Mouse (Mus musculus) urinary bladder, postnatal 36 days (tissue): ENCODE data around the gene Sorbs2.

Experiments used
- DNase-seq, 2 experiments: peaks; one replicate each; pipeline ENCODE4 v3.0.0; 2022; ENCODE audit warnings: low spot score in 2 of 2, mixed read lengths in 1 of 2

The Sorbs2 gene

GRCm38 (mm10) chr8:45507634-45508321 is at the start of gene Sorbs2:
TSS of gene Sorbs2 (plus strand) at chr8:45507788.
- no peak for DNase-seq

DNA sequence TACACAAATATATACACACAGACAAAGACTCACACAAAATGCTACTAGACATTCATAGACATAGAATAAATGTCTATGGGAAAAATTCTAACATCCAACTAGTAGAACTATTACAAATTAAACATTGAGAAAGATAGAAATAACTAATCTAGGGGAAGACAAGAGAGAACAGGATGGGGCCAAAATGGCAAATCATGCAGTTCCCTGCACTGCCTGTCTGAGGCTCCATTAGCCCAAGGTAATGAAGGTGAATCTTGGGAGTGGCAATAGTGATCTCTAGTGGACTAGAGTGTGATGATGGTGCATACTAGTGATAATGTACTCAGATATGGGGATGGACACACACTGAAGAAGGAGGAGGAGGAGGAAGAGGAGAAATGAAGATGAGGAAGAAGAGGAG is 49.7 kb upstream of the Sorbs2 start:
- DNase-seq, result no peak

- no peak for DNase-seq
These were observed 38.6 kb upstream of the Sorbs2 start for GRCm38 (mm10) chr8:45469006-45469405.

DNA sequence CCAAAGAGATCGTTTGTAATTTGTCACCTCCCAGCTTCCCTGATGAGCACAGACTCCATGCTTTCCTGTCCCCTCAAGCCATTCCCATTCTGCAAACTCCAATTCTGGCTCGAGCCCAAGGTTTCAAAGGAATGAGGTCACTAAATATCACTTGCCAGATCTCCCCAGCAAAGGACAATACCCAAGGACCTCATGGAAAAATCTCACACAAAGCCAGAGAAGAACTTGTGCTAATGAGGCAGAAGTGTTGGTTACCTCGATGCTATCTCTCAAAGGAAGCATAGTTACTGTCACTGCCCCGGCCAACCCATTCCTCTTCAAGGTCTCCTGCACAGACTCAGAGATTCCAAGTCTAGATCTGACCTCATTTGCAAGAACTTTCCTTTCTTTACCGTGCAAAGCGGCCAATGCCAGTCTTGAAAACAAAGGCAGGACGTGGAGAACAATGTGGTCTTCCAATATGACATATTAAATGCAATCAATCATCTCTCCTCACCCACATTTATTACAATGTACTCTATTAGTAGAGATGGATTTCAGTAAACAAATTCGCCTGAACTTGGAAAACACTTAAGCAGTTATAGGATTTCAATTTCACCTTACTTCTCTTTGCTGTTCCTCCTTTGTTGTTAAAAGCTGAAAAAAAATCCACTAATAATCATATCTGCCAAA is 37.9 kb upstream of the Sorbs2 start:
- DNase-seq, result no peak

DNA sequence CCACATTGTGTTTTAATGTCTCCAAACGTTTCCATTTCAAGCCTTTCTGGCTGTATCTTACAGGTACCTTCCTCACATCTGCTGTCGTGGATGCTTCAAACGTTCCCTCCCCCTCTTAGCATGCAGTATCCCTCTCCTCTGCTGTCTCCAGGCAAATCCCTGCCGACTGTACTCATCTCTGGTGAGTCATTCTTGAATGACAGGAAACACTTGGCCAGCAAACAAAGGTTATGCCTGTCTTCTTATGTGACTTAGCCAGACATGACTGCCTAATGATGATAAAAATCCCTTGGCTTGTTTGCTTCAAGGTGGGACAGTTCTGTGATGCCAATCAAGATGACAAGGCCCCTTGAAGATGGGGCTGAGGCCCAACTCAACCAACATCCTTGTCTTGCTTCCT is 26.7 kb upstream of the Sorbs2 start:
- no peak for DNase-seq

GRCm38 (mm10) chr8:45486281-45486680 is 21.3 kb upstream of the Sorbs2 start:
- DNase-seq, result no peak

DNA sequence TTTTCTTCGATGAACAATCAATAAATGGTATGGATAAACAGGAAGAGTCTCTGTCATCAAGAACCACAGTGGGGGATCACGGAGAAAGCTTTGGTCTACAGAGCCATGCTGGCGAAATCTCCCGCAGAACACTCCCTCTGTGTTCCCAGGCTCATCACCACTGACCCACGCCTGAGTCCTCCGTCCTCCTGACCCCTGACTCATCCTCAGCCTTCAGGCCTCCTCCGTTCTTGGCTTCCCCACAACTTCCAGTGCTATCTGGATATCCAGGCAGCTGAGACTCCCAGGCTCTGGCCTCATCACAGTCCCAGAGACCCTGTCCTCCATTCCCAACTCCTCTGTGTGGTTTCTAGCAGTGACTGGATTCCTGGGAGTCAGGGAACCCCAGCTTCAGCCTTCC is 3.6 kb upstream of the Sorbs2 start:
- DNase-seq, result no peak

DNA sequence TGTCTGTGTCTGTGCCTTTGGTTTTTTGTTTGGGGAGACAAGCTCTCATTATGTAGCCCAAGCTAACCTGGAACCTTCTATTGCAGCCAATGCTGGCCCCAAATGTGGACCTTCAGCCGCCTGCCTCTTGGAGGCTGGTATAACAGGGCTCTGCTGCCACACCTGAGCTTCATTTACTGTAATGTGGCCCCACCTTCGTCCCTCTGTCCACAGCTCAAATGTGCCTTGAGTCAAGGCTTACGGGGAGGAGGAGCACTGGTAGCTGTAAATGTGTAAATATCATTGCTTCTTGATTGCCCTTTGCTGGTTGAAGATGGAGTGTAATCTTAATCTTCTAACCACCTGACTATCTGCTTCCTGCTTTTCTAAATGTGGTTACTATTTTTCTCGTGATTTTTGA is 1.2 kb upstream of the Sorbs2 start:
- DNase-seq, result no peak

GRCm38 (mm10) chr8:45507277-45507633 is 333 bp upstream of the Sorbs2 start:
- DNase-seq, result no peak

DNA sequence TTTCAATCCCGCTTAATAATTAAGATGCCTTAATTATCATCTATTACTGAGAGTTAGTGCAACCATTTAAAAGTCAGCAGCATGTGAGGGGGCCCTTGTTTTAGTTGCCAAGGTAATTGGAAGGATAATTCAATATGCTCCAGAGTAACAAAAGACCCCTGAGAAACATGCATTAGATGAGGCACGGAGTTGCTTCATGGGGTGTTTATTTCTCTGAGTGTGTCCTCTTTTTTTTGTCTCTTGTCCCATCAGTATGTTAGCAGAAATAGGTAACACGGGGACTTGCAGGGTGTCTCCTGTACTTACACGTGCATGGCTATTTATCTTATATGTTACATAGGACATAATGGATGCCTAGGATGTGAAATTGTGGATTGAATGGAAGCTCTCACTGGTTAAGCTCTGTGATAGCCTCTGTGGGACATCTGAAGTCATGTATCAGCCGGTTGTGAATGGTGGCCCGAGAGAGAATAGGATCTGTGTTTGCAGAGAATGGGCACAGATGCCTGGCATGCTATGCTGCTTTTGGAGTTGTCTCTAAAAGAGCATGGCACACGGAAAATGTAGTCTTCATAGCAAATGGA is 1.0 kb downstream of the Sorbs2 start:
- no peak for DNase-seq

GRCm38 (mm10) chr8:45512369-45512768 is 4.8 kb downstream of the Sorbs2 start:
- DNase-seq, result no peak

- DNase-seq, result no peak
These were observed 14.0 kb downstream of the Sorbs2 start for GRCm38 (mm10) chr8:45521595-45521994.

DNA sequence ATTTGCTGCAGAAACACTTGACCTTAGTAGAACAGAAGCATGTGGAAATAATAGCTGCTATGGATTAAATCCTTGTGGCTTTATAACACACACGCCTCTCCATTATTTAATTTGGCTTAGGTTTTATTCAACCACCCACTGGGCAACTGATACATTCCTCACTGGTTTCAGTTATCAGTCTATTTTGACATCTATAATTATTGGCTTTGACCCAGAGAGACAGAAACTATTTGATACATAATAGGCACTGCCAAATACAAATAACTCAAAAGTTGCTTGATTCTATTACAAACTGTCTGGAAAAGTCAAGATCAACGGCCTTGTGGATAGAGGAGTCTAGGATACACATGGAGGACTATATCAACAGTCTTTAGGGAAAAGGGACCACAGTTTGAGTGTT is 20.1 kb downstream of the Sorbs2 start:
- no peak for DNase-seq

DNA sequence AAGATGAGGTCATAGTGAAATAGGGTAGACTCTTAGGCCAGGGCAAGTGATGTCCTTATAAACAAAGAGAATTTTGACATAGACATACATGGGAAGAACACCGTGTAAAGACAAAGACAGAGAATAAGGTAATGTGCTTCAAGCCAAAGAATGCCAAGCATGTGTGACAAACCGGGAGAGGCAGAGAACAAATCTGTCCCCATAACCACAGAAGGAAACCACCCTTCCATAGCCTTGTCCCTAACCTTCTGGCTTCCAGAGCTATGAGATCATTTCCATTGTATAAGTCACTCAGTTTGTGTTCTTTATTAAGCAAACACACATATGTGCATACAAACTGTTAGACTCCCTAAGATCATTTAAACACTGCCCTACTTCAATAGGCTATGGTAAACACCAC is 21.3 kb downstream of the Sorbs2 start:
- DNase-seq, result no peak

- peak; percentile 22 to 26 for DNase-seq
These were observed 29.0 kb downstream of the Sorbs2 start for GRCm38 (mm10) chr8:45536578-45536977.

GRCm38 (mm10) chr8:45540513-45540912 is 32.9 kb downstream of the Sorbs2 start:
- no peak for DNase-seq

- no peak for DNase-seq
These were observed 44.6 kb downstream of the Sorbs2 start for GRCm38 (mm10) chr8:45552175-45552574.

DNA sequence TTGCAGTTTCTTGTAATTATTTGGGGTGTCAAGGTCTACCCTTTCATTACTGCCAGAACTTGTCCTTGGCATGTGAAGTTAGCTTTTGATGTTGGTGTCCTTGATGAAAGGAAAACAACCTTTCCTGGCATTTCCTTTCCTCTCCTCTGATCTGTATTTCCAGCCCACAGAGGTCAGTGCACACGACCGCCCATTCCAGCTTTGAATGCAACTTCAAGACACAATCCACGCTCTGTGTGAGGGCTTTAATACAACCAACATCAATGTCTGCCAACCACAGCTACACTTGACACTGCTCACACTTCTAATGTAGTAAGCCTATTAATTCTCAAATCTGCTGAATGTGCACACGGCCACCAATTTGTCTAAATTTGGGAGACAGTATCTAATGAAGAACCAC is 47.0 kb downstream of the Sorbs2 start:
- DNase-seq, result no peak

- DNase-seq, result no peak
These were observed 50.3 kb downstream of the Sorbs2 start for GRCm38 (mm10) chr8:45557936-45558335.

DNA sequence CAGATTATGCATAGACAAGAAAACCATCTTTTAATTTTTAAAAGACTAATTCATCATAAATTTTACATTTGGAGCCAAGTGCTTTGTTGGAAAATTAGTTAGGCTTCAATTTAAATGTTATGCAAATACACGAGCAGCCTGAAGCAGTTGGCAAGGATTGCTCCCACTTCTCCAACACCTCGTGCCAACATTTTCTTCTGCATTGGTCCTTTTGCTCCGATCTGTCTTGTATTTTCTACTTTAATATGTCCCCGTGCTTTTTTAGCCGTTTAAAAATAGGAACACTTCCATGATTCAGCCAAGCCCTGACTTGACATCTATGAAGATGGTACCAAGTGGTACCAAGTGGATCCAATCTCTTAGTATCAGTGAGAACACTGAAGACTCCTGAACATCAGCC is 50.8 kb downstream of the Sorbs2 start:
- no peak for DNase-seq

- no peak for DNase-seq
These were observed 51.7 kb downstream of the Sorbs2 start for GRCm38 (mm10) chr8:45559176-45559820.

- no peak for DNase-seq
These were observed 57.6 kb downstream of the Sorbs2 start for GRCm38 (mm10) chr8:45565189-45565588.

DNA sequence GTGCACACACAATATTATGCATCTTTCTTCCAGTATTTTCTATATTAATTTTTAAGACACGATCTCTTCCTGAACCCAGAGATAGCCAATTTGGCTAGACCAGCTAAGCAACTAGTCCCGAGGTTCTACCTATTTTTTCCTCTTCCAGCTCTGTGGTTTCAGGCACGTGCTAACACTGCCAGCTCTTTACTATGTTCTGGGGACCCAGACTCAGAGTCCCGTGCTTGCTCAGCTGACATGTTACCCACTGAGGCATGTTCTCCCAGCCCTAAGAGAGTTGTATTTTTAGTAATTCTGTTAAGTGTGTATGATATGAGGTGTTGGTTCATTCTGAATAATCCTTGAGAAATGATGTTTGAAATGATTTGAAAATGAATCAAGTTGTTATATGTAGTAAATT is 62.5 kb downstream of the Sorbs2 start:
- DNase-seq, result no peak
